Mouse (Mus musculus): ENCODE data around the gene Slc27a5. TPM values are rescaled to one million over a fixed set of nuclear protein-coding genes. Genes with fewer than 3 reads are reported as not detected.

The Slc27a5 gene
- polyA plus RNA-seq, 1 experiment, result not detected

DNA sequence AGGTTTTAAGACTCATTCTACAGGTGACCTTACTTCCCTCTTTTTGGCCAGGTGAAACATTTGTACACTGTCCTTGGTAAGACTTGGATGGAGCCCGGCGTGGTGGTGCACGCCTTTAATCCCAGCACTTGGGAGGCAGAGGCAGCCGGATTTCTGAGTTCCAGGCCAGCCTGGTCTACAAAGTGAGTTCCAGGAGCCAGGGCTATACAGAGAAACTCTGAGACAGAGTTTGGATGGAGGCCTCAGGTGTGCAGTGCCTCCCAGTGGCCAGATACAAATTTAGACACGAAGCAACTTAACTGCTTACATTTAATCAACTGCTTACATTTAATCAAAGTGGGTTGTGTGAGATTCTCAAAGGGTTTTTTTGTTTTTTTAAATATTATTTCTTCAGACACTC is 33.1 kb upstream of the Slc27a5 start:
- Histone ChIP-seq H3K27ac (ENCODE audit: insufficient read depth, low read depth, low read length) (no peak overlapping the region), H3K4me1 (ENCODE audit: control insufficient read depth, insufficient read depth, low read length) (peaks cover 13% of the 10 kb centered on the region), H3K4me3 (ENCODE audit: insufficient read depth, low read depth, low read length) (no peak overlapping the region)
- 67% methylated on average over 5 of the region's 5 CpGs for WGBS
- TF ChIP-seq CTCF (IDR thresholded peaks at IDR 0.05; ENCODE audit: insufficient read depth, low read depth, low read length), result no peak
- no peak for TF ChIP-seq POLR2A (IDR thresholded peaks at IDR 0.05; ENCODE audit: insufficient read depth, low read depth, low read length)

DNA sequence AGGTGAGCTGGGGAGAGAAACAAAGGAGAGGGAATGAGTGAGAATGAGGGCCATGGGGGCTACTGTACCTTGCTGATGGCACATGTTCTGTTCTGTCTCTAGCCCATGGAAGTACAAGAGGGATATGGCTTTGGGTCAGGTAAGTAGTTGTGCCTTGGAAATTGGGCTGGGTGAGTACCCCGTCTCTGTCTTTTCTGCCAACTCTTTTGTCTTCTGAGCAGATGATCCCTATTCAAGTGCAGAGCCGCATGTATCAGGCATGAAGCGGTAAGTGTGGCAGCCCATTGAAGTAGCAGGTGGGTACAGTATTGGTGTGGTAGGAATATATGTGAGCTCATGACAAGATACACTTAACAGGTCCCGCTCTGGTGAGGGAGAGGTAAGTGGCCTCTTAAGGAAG is 31.0 kb upstream of the Slc27a5 start:
- WGBS, result 87% methylated on average over 4 of the region's 4 CpGs
- Histone ChIP-seq H3K4me1 (ENCODE audit: control insufficient read depth, insufficient read depth, low read length) (peaks cover 7% of the 10 kb centered on the region), H3K4me3 (ENCODE audit: insufficient read depth, low read depth, low read length) (no peak overlapping the region), H3K27ac (ENCODE audit: insufficient read depth, low read depth, low read length) (no peak overlapping the region)
- no peak for TF ChIP-seq POLR2A (IDR thresholded peaks at IDR 0.05; ENCODE audit: insufficient read depth, low read depth, low read length)
- TF ChIP-seq CTCF (IDR thresholded peaks at IDR 0.05; ENCODE audit: insufficient read depth, low read depth, low read length), result no peak

DNA sequence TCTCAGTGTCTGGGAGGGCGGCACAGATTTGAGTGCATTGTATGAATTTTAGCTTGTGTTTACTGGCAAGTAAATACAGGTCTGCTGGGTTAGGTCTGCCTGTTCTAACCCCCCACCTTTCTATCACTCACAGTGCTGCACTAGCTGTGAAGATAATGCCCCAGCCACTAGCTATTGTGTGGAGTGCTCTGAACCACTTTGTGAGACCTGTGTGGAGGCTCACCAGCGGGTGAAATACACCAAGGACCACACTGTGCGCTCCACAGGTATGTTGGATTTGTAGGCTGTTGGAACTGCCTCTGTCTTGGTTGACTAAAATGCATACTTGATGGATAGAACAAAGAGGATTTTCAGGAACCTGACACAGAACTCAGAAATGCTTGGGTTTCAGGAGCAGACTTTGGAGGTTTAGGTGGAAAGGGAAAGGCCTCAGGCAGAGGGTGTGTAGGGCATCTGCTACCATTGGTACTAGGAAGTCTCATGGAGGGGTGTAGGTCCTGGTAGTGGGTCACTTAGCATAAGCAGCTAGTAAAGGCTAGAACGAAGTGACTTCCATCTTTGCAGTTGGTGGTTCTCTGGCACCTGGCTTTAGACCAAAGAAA is 27.6 kb upstream of the Slc27a5 start:
- H3K27ac ChIP-seq (ENCODE audit: insufficient read depth, low read depth, low read length), result no peak overlapping the region
- peak overlapping the region; percentile 88 for H3K4me3 ChIP-seq (ENCODE audit: insufficient read depth, low read depth, low read length)
- H3K4me1 ChIP-seq (ENCODE audit: control insufficient read depth, insufficient read depth, low read length), result peaks cover 13% of the 10 kb centered on the region
- TF ChIP-seq CTCF (IDR thresholded peaks at IDR 0.05; ENCODE audit: insufficient read depth, low read depth, low read length) (no peak), POLR2A (IDR thresholded peaks at IDR 0.05; ENCODE audit: insufficient read depth, low read depth, low read length) (no peak)
- WGBS, result 27% methylated on average over 4 of the region's 4 CpGs

DNA sequence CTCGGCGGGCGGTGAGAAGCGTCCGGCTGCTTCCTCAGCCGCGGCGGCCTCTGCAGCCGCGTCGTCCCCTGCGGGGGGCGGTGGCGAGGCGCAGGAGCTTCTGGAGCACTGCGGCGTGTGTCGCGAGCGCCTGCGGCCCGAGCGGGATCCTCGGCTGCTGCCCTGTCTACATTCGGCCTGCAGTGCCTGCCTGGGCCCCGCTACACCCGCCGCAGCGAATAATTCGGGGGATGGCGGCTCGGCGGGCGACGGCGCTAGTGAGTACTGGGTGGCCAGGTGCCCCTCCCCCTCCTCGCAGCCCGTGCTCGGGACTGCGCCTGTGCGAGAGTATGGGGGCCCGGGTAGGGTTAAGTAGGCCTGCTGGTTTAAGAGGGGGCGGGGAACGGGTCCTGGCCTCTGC is 26.8 kb upstream of the Slc27a5 start:
- WGBS, result under 1% methylated on average over 43 of the region's 44 CpGs
- TF ChIP-seq CTCF (IDR thresholded peaks at IDR 0.05; ENCODE audit: insufficient read depth, low read depth, low read length) (0 out of 2 replicates have a peak, but pooled peaks have one; percentile 14), POLR2A (IDR thresholded peaks at IDR 0.05; ENCODE audit: insufficient read depth, low read depth, low read length) (no peak; the same call in 1 of the 2 replicates)
- peak overlapping the region; percentile 88 for H3K4me3 ChIP-seq (ENCODE audit: insufficient read depth, low read depth, low read length)
- H3K4me1 ChIP-seq (ENCODE audit: control insufficient read depth, insufficient read depth, low read length), result peaks cover 13% of the 10 kb centered on the region
- H3K27ac ChIP-seq (ENCODE audit: insufficient read depth, low read depth, low read length), result peak overlapping the region; percentile 80

DNA sequence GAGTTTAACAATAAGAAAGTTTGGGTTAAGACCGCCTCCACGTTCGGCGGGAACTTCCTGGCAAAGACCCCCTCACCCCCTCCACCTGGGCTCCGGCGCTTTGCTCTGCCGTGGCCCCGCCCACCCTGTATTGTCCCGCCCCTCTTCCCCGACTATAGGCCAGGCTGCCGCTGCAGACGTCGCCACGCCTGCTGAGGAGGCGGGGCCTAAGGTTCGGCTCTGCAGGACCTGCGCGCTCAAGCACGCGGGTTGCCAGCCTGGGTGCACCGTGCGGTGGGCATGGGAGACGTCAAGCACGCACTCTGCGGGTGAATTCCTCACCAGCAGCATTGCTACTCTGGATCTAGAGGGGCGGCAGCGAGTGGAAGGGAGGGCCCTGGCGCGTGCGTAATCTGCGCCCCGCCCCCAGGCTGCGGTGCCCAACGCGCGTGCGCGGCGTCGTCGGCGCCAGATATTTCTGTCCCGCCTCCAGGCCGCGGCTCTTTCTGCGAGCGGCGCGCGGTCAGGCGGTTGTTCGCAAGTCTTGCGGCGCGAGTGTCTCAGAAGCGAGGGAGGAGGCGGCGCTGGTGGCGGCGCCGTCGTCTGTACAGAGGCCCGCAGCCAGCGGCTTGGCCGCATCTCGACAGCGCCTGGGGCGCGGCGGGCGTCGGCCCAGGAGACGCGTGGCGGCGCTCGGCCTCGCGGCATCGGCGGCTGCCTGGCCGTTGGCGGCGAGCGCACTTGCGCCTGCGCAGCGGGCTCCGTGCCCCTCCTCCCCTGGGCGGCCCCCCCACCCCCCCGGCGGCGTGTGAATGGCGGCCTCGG is 26.1 kb upstream of the Slc27a5 start:
- TF ChIP-seq CTCF (IDR thresholded peaks at IDR 0.05; ENCODE audit: insufficient read depth, low read depth, low read length) (no peak), POLR2A (IDR thresholded peaks at IDR 0.05; ENCODE audit: insufficient read depth, low read depth, low read length) (peak; percentile 99)
- H3K4me1 ChIP-seq (ENCODE audit: control insufficient read depth, insufficient read depth, low read length), result peaks cover 13% of the 10 kb centered on the region
- under 1% methylated on average over 91 of the region's 95 CpGs for WGBS

DNA sequence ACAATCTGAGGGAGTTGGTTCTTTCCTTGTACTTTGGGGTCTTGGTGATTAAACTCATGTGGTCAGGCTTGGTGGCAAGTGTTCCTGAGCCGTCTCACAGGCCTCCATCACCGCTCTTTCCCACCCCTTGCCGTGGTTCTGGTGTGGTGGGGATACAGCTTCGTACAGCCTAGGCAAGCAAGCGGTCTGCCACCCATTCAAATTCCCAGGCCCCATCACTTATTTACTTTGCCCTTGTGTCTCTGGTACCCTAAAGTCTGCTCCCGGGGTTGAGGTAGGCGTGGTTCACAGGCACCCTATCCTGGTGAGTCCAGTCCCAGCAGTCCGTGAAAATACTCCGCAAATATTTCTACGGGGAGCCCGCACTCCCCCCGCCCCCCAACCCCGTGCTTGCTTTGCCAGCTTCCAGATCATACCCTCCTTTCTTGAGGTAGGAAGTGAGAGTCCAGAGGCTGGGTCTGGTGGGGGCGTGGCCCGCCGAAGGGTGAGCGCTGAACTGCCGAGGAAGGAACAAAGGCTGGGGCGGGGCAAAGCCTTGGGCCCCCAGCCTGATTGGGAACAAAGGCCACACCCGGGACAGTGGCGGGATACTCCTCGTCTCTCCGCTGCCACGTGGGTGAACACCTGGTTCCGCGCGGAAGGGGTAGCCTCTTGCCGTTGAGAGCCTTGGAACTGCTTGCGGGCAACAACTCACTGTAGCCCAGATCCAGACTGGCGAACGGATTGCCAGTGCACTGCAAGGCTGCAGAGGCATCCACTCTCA is 25.0 kb upstream of the Slc27a5 start:
- H3K27ac ChIP-seq (ENCODE audit: insufficient read depth, low read depth, low read length), result no peak overlapping the region
- peaks cover 13% of the 10 kb centered on the region for H3K4me1 ChIP-seq (ENCODE audit: control insufficient read depth, insufficient read depth, low read length)
- peak overlapping the region; percentile 88 for H3K4me3 ChIP-seq (ENCODE audit: insufficient read depth, low read depth, low read length)
- WGBS, result 4% methylated on average over 31 of the region's 31 CpGs
- TF ChIP-seq POLR2A (IDR thresholded peaks at IDR 0.05; ENCODE audit: insufficient read depth, low read depth, low read length) (no peak), CTCF (IDR thresholded peaks at IDR 0.05; ENCODE audit: insufficient read depth, low read depth, low read length) (no peak)

More for the DNA sequence above, 26.1 kb upstream of the Slc27a5 start:
- H3K27ac ChIP-seq (ENCODE audit: insufficient read depth, low read depth, low read length), result peak overlapping the region; percentile 99
- H3K4me3 ChIP-seq (ENCODE audit: insufficient read depth, low read depth, low read length), result peak overlapping the region; percentile 88

DNA sequence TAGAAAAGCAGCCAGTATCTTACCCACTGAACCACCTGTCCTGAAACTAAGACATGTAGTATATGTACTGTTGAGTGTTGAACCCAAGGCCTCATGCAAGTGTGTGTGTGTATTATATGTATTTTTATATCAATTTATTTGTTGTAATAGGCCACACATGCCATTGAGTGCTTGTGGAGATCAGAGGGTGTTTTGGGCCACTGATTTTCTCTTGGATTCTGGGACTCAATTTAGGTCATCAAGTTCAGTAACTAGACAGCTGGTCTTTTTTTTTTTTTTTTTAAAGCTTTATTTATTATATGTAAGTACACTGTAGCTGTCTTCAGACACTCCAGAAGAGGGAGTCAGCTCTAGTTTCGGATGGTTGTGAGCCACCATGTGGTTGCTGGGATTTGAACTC is 17.2 kb upstream of the Slc27a5 start:
- 79% methylated on average over 1 of the region's 1 CpGs for WGBS
- H3K4me3 ChIP-seq (ENCODE audit: insufficient read depth, low read depth, low read length), result no peak overlapping the region
- no peak for TF ChIP-seq CTCF (IDR thresholded peaks at IDR 0.05; ENCODE audit: insufficient read depth, low read depth, low read length)
- H3K4me1 ChIP-seq (ENCODE audit: control insufficient read depth, insufficient read depth, low read length), result peaks cover 6% of the 10 kb centered on the region
- H3K27ac ChIP-seq (ENCODE audit: insufficient read depth, low read depth, low read length), result no peak overlapping the region

DNA sequence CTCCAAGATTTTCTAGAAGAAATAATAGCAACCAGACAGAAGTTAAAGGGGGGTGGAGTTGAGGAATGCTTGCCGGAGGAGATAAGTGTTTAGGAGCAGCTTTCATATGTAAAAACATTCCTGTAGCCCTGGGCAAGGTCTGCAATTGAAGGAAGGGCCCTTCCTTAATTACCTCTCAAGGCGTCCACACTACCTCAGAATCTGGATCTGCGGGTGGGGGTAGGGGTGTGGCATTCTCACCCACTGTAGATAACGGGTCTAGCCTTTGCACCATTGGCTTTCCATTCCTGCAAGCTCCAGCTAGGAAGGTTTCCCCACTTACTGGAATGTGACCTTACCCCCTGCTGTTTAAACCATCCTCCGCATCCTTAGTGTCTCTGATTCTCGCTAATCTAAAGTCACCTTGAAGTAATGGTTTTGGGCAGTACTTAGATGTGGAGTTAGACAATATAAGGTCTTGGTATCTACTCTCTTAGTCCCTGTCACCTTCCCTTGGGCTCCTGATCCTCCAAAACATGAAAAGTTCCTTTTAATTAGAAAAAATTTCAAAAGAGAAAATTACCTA is 16.4 kb upstream of the Slc27a5 start:
- whole genome bisulfite sequencing, result 43% methylated on average over 6 of the region's 6 CpGs
- Histone ChIP-seq H3K27ac (ENCODE audit: insufficient read depth, low read depth, low read length) (no peak overlapping the region), H3K4me3 (ENCODE audit: insufficient read depth, low read depth, low read length) (no peak overlapping the region), H3K4me1 (ENCODE audit: control insufficient read depth, insufficient read depth, low read length) (peaks cover 7% of the 10 kb centered on the region)
- TF ChIP-seq POLR2A (IDR thresholded peaks at IDR 0.05; ENCODE audit: insufficient read depth, low read depth, low read length) (no peak), CTCF (IDR thresholded peaks at IDR 0.05; ENCODE audit: insufficient read depth, low read depth, low read length) (no peak)
